19 mouse cellular contexts compared by ENCODE assay signal in genomic region chr3:97978710-97979109, GRCm38 (mm10). TPM values are rescaled to one million over a fixed set of nuclear protein-coding genes. Genes with fewer than 3 reads are reported as not detected.
DNase-seq lines count a peak whose midpoint lies in the region; ATAC-seq and TF ChIP-seq lines count a peak whose summit lies in the region.
"Had no signal": no experiment of that assay in that cellular context is flagged by ENCODE, and none has a peak within 500 bp of the region (broad histone marks: within the 10 kb centered on the region; RNA-seq: fewer than 3 reads in every experiment).

No protein-coding gene starts in this region.

- H3K27ac ChIP-seq in lung, postnatal 0 days (ENCODE audit: low read length), result no peak overlapping the region
- H3K27ac ChIP-seq: embryonic facial prominence, embryonic 12.5 days; forebrain, embryonic 15.5 days; hindbrain, embryonic 10.5 days; hindbrain, embryonic 15.5 days had no signal

- H3K4me3 ChIP-seq in lung, postnatal 0 days (ENCODE audit: low read depth, low read length), result no peak overlapping the region
- H3K4me3 ChIP-seq: embryonic facial prominence, embryonic 12.5 days; forebrain, embryonic 15.5 days; heart, embryonic 12.5 days; hindbrain, embryonic 10.5 days; hindbrain, embryonic 15.5 days had no signal

- no peak for TF ChIP-seq EP300 in lung, postnatal 0 days (IDR thresholded peaks at IDR 0.05)

- WGBS in lung, postnatal 0 days, result 64% methylated on average over 2 of the region's 2 CpGs

- no peak overlapping the region for H3K9ac ChIP-seq in lung, postnatal 0 days (replicated peaks; ENCODE audit: low read depth)
- H3K9ac ChIP-seq: embryonic facial prominence, embryonic 12.5 days; forebrain, embryonic 15.5 days; heart, embryonic 12.5 days; hindbrain, embryonic 15.5 days had no signal

- no peak overlapping the region for H3K4me2 ChIP-seq in lung, postnatal 0 days (replicated peaks; ENCODE audit: low read depth, low read length)
- H3K4me2 ChIP-seq: embryonic facial prominence, embryonic 12.5 days; forebrain, embryonic 15.5 days; heart, embryonic 12.5 days; hindbrain, embryonic 15.5 days had no signal

- H3K27me3 ChIP-seq in splenic B cell, adult 2 months (ENCODE audit: control insufficient read depth, insufficient read depth, low read length, poor library complexity, severe bottlenecking), result no peaks in the 10 kb centered on the region
- H3K27me3 ChIP-seq in lung, postnatal 0 days (replicated peaks; ENCODE audit: insufficient read depth, low read length), result no peaks in the 10 kb centered on the region
- H3K27me3 ChIP-seq: embryonic facial prominence, embryonic 12.5 days; forebrain, embryonic 15.5 days; hindbrain, embryonic 15.5 days; Patski had no signal

- DNase-seq in spleen, adult 18-20 months, result peak; percentile 52 to 58
- no peak for DNase-seq in spleen, adult 12 weeks (ENCODE audit: low spot score)
- DNase-seq in splenic B cell, adult 2 months (ENCODE audit: low read depth, low spot score), result peak; percentile 44
- no peak for DNase-seq in lung, postnatal 0 days (ENCODE audit: low spot score)
- no peak for DNase-seq in thymus, postnatal 0 days (ENCODE audit: low spot score)
- no peak for DNase-seq in thymus, postnatal 25 days
- DNase-seq: adrenal gland, postnatal 14 days; cerebellum, adult 18-20 months; cerebellum, postnatal 14 days; gastrocnemius, postnatal 10 days had no signal

- H3K36me3 ChIP-seq in splenic B cell, adult 2 months (ENCODE audit: control insufficient read depth, insufficient read depth, low read length, poor library complexity, severe bottlenecking), result no peaks in the 10 kb centered on the region; the same call in 1 of the 2 replicates
- H3K36me3 ChIP-seq in lung, postnatal 0 days (ENCODE audit: insufficient read depth, low read length), result no peaks in the 10 kb centered on the region
- H3K36me3 ChIP-seq: embryonic facial prominence, embryonic 12.5 days; forebrain, embryonic 15.5 days; heart, embryonic 12.5 days; hindbrain, embryonic 10.5 days; hindbrain, embryonic 15.5 days had no signal

- peak; percentile 73 for ATAC-seq in common myeloid progenitor, adult 5-6 weeks (replicated peaks; ENCODE audit: low read depth, poor library complexity, severe bottlenecking)
- peak; percentile 69; the same call in 1 of the 2 replicates for ATAC-seq in monocyte, adult 5-6 weeks (replicated peaks; ENCODE audit: insufficient number of reproducible peaks, low FRiP score, low TSS enrichment, poor library complexity, severe bottlenecking)
- no peak for ATAC-seq in lung, postnatal 0 days
- ATAC-seq: activated CD4-positive, CD25-positive, alpha-beta regulatory T cell, adult 4 months; forebrain, embryonic 15.5 days; Patski had no signal

- TF ChIP-seq CTCF in lung, postnatal 0 days (IDR thresholded peaks at IDR 0.05), result no peak

- 0 out of 2 replicates have a peak, but pooled peaks cover 2% of the 10 kb centered on the region for H3K4me1 ChIP-seq in lung, postnatal 0 days (ENCODE audit: insufficient read depth, low read depth, low read length)
- H3K4me1 ChIP-seq: embryonic facial prominence, embryonic 12.5 days; forebrain, embryonic 15.5 days; hindbrain, embryonic 10.5 days; hindbrain, embryonic 15.5 days had no signal

- H3K9me3 ChIP-seq in lung, postnatal 0 days (ENCODE audit: low read length), result no peaks in the 10 kb centered on the region
- H3K9me3 ChIP-seq: embryonic facial prominence, embryonic 12.5 days; forebrain, embryonic 15.5 days; hindbrain, embryonic 10.5 days; hindbrain, embryonic 15.5 days had no signal

RNA-seq across cellular contexts. Expression of gene Notch2, which starts 34.6 kb away (rescaled TPM):
- total RNA-seq in common myeloid progenitor, adult 5-6 weeks (2017), result 41.1 and 48.9 TPM in 2 replicates
- 127 to 158 TPM (median 135 TPM) in 3 replicates for total RNA-seq in monocyte, adult 5-6 weeks (2017)
- 18.3 and 20.1 TPM in 2 replicates for polyA plus RNA-seq in lung, postnatal 0 days (2015; fragmentation: Nextera tagmentation; extraction: Ambion mirVana)
- 9.9 and 11.3 TPM in 2 replicates for polyA plus RNA-seq in thymus, postnatal 0 days (2015; fragmentation: Nextera tagmentation; extraction: Ambion mirVana)

Comparison
In these comparisons a context has a peak if more than half of its experiments do, and no peak if none do; other contexts are left out.
1. DNase-seq: peak in spleen, adult 18-20 months (2 of 2) and splenic B cell, adult 2 months (single experiment); none in spleen, adult 12 weeks (single experiment), lung, postnatal 0 days (single experiment), thymus, postnatal 0 days (single experiment) and thymus, postnatal 25 days (single experiment).